Mouse (Mus musculus) layer of hippocampus, adult 9-10 months (tissue): ENCODE data around the gene Hist1h2bk.

ENCODE experiments used
- DNase-seq: peaks from one replicate; pipeline ENCODE4 v3.0.0; 2022; ENCODE audit warnings: low spot score

Gene Hist1h2bk

DNA sequence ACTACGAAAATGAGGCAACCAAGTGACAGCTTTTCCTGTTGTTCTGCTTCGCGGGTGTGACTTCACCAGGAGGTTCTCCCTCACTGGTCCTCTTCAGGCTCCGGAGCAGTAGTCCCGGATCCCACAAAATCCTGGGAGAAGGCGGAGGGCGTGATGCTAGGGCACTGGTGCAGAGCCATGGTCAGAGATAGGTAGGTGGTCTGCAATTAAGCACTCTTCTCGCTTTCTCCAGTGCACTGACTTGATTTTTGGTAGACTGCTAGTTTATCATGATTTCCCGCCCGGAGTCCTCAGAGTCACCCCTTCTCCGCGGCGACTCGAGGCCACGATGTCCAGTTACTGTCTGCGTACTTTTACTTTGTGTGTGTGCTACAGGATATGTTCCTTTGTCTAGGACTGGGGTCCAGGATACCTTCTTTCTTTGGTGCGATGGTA is 21.2 kb upstream of the Hist1h2bk start:
- no peak for DNase-seq

DNA sequence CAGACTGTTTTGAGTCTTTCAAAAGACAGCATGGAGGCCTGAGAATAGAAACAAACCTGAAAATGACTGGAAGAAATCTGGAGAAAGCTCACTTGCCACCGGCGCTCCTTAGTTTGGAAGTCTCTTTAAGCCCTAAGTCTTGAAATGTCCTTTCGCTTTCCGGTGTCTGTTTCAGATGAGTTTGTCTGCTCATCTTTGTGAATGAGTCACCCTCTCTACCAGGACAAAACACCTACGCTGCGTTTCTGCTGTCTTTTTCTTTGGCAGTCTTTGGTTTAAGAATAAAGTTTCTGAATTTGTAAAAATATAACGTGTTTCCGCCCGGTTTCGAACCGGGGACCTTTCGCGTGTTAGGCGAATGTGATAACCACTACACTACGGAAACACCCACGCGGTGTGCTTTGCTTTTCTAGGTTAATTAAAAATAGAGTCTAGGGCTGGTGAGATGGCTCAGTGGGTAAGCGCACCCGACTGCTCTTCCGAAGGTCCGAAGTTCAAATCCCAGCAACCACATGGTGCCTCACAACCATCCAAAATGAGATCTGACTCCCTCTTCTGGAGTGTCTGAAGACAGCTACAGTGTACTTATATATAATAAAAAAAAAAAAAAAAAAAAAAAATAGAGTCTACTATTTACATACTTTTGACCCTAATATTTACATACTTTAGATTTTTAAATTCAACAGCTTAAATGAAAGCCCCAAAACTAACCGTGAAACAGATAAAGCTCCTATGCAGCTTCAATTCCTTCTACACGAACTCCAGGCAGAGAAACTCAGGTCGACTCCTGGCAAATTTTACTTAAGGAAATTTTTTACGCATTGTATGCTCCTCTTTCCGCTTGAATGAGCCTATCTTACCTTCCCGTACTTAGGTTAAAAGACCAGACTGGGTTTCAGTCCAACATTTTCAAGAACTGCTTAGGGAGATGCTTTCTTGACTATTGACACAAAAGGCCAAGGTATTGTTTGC is 19.9 kb upstream of the Hist1h2bk start:
- peak; percentile 69 for DNase-seq

DNA sequence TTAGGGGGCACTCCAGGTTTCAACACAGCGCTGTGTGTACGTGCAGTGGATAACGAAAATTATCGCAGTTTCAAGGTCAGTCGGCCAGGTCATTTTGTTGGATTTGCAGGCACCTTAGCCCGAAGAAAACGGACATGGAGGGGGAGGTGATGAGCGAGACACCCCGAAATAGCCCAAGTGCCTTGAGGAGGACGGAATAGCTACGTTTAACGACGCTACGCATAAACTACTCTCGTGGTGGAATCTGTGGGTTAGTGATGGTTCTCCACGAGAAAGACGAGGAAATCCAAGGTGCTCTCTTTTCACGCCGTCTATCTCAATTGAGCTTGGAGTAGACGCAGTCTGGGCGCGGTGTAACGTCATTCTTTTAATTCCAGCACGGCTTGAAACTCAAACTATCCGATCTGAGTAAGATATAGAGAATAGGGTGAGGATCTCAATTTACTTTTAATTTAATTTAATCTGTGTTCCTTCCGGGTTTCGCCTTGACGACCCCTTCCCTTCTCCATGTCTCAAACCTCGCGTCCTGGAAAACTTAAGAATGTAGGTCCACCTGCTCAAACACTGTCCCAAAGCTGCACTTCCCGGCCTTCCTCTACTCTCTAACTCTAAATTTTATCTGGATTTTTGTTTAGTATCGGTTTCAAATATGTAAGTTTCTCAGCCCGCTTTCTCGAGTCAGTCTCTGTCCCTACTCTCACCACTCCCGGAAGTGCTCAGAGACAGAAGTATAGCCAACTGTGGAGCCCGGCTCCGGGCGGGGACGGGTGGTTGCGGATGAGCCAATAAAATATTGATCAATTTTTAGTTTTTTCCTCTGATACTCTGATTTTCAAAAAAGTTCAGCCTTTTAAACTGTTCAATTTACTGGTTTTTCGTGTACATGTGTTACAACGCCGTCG is 15.5 kb upstream of the Hist1h2bk start:
- DNase-seq, result no peak

DNA sequence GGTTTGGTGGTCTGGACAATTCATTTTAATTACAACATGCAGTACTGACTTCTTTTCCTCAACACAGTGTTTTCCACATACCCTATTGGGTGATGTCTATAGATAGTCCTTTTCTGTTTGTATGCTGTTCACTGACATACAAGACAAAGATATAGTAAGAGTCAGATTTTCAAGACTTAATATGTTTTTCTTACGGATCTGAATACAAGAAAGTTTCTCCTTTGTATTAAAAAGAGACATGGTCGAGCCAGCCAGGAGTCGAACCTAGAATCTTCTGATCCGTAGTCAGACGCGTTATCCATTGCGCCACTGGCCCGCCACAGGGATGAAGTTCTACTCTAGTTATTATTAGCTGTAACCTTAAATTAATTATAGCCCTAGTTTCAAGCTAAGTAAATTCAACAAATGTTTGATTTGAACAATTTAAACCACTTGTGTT is 14.8 kb upstream of the Hist1h2bk start:
- no peak for DNase-seq

DNA sequence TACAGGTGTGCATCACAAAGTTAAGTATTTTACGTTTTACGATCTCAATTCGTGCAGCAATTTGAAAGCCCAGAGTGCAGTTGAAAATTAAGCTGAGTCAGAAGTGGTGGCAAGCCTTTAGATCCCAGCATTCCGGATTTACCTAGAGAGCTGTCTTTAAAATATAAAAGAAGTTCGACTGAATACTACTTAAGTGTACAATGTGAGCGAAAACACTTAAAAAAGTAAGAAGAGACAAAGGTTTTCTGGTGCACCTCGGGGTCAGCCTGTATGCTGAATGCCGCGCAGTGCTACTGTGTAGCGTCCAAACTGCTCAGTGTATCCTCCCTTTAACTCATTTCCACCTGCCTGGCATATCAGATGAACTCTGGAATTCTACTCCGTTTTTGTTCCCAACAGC is 14.1 kb upstream of the Hist1h2bk start:
- no peak for DNase-seq

DNA sequence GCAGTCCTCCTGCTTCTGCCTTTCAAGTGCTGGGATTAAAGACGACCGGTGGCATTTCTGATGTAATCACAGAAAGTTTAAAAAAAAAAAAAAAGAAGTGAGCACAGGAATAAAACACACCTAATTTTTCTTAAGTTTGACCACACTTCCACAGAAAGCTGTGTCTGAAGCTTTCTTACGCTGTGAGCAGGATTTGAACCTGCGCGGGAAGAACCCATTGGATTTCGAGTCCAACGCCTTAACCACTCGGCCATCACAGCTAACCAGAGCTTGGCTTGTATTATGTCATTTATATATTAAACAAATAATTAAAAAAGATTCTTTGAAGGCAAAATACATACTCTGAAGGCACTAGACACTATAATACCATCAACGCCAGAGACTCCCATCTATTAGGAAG is 13.4 kb upstream of the Hist1h2bk start:
- DNase-seq, result no peak

DNA sequence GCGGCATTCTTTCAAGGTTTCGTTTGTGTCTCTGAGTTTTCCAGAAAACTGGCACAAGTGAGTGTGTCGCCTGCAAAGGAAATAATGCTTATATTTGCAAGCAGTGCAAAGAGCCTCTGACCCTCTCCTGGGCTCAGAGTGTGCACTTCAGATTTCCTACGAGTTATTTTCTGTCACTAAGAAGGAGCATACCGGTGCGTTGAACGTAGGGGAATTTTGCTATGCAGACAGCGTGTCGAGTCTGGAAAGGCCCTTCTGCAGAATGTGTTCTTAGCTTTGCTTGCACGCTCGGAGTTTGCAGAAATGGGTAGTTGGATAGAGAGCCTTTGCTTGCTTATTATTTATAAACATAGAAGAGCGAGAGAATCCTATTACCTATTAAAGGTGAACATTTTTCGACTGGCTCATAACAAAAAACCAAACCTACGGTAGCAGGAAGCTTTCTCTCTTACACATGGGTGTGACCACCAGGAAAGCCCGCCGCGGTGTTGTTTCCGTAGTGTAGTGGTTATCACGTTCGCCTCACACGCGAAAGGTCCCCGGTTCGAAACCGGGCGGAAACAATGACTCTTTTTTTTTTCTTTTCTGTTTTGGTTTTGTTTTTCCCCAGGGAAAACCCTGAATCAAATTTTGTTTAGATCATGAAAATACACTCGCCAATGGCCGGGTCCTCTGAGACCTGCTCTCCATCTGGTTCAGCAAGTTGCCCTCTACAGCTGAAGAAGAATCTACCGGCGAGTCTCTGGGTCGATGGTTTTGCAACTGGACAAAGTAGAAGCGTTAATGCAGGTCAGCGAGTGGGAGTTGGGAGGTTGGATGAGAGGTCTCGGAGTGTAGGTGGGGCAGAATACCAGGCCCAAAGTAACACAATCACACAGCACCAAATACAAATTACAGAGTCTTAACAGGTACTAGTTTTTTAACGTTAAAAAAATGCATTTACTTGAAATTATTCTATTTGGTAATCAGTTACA is 9.3 kb upstream of the Hist1h2bk start:
- DNase-seq, result peak; percentile 72

DNA sequence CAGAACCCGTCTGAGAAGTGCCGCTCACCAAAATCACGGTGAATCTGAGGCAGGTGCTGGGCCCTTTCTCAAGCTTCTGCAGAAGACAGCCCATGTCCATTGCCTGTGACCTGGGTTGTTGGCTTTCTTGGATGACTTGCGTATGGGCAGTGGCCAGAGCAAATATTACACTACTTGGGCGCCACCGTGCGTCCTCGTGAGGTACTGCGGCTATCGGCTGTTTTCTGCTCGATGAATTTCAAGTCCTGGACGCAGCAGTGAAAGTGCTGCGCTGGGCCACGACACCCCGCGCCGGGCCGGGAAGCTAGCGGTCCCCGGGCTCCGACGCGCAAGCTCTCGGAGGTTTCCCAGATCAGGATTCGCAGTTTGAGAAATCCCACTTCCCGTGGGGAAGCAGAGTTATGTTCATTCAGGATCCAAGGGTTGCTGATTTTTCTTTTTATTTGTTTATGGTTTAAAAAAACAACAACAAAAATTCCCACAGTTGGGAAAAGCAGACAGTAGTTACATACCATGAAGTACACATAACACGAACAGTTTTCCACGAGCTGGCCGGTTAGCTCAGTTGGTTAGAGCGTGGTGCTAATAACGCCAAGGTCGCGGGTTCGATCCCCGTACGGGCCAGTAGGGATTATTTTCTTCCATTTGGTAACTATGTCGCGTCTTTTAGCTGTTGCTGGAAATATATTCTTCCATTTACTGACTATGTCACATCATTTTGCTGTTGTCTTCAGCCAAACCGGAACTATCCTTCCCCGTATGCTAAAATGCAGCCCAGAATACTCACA is 6.8 kb upstream of the Hist1h2bk start:
- DNase-seq, result peak; percentile 97

DNA sequence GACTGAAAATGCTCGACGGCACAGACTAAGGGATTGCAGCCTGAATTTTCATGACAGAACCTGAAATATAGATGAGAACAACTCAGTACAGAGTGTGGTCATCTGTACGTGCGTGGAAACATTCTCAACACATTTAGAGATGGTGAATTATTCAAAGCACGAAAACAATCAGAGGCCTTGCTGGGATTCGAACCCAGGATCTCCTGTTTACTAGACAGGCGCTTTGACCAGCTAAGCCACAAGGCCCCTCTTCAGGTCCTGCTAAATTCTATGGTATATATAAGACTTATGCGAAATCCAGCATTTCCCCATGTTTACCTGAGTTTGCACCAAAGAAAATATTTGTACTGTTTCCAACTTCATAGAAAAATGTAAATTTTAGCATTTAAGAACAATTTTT is 5.7 kb upstream of the Hist1h2bk start:
- no peak for DNase-seq

DNA sequence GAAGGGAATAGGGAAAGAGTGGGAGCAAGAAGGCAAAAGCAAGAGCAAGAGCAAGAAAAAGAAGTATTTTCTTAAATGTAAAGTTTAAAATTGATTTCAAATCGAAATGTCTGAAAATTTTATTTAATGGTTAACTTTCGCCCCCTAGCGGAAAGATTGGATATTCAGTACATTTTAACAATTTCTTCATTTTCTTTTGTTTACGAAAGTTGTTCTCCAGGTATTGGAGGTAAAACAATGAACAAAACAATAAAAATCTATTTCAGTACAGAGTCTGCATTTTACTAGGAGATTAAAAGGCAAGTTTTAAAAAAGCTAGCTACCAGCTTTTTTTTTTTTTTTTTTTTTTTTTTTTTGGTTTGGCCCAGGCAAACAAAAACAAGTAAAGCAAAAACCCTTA is 5.2 kb upstream of the Hist1h2bk start:
- no peak for DNase-seq

DNA sequence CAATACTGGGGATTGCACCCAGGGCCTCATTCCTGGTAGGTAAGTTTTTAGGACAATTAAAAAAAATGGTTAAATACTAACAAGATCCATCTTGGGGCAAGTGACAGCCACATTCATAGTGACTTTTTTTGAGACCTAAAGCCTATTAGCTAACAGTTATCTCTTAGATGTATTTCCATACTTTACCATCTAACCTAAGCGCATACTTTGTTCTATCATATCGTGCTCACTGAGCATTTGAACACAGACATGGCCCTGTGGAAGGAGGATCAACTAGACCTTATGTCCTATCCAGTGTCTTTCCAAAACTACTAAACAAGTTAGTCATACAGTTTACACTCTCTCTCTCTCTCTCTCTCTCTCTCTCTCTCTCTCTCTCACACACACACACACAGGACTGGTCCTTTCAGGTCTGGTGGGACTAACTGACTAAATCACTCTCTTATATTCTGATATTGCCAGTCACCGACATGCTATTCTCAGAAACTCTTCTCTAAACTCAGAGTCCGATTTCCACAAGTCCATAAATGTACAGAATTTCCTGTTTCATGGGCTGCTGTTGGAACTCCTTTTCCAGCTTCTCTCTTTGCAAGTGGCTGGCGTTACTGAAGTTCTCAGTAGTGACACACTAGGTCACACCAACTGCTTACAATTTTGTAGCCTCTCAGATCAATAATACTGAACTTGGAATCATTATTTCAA is 1.8 kb upstream of the Hist1h2bk start:
- DNase-seq, result no peak

DNA sequence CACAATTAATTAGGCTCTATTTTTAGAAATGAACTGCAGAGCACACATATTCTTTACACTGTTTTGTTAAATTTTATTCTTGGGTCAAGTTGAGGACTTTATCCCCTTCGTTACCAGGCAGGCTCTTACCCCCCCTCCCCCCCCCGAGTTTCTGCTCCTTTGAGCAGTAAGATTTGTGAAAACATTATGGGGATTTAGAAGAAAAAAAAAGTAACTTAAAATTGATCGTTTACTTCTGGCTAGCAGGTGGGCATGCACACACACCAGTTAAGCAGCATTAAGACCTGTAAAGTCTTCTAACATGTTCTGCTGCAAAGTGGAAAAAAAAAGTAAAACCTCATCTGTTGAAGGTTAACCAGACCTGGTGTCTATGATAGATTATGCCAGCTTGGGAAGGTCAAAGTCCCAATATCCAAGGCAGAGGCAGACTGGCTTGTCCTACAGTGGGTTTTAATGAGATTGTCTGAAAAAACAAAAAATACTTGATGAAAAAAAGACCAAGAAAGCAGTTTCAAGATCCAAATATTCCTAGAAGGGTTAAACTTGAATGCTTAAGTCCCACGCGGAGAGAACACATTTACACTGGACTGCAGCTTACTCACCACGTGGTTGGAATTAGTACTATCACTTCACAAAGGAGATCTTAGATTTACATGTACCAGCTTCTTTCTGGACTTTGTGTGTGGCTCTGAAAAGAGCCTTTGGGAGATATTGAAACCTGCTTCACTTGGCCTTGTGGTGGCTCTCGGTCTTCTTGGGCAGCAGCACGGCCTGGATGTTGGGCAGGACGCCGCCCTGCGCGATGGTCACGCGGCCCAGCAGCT is 1.0 kb upstream of the Hist1h2bk start:
- DNase-seq, result no peak

DNA sequence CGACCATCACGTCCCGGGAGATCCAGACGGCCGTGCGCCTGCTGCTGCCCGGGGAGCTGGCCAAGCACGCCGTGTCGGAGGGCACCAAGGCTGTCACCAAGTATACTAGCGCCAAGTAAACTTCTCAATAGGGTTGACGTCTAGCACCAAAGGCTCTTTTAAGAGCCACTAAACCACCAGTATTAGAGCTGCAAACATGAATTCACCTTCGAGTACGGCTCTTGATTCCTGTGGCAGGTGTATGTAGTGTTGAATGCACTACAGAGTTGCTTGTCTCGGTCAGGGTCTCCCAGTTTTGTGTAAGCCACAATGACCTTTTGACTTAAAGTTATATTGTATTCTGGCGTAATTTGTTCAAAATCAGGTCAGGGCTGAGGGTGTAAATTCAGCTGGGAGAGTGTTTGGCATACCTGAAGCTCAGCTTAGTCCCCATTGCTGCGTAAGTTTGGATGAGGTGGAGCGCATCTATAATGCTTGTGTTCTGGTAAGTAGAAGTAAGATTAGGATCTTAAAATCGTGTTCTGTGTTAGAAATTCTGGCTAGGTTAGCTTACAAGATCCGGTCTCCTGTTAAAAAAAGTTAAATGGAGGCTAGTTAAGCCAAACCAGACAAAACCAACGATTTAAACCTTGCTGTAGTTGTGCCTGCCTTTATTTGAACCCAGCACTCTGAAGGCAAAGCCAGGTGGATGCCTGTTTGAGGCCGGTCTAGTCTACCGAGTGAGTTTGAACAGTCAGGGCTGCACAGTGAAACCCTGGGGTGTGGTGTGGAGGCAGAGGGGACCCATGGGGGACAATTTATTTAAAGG is 683 bp downstream of the Hist1h2bk start:
- no peak for DNase-seq

DNA sequence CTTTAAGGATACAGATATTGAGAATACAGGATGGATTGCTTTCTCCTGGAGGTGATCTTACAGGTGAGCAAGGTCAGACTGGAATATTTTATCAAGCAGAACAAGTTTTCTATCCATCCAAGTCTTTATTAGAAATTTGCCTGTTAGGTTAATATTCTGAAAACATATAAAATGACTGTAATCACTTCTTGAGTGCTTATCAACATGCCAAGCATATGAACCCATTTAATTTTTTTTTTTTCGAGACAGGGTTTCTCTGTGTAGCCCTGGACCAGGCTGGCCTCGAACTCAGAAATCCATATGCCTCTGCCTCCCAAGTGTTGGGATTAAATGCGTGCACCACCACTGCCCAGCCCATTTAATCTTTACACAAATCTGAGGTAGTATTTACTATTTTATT is 1.3 kb downstream of the Hist1h2bk start:
- DNase-seq, result no peak

DNA sequence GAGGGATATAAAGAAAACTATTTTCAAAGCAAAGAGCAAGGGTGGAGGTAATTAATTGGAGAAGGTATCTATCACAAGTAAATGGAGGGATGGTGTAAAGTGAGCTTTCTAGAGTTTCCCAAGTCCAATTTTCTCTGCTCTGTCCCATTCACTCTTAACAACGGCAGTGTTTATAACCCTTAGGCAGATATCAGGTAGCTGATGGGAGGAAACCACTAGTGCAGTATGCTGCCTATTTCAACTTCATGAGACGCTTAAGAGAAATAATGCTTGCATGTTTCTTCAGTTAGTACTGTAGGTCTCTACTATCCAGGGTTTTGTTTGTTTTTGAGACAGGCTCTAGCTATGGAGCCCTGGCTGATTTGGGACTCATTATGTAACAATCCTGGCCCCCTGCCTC is 1.7 kb downstream of the Hist1h2bk start:
- DNase-seq, result no peak

DNA sequence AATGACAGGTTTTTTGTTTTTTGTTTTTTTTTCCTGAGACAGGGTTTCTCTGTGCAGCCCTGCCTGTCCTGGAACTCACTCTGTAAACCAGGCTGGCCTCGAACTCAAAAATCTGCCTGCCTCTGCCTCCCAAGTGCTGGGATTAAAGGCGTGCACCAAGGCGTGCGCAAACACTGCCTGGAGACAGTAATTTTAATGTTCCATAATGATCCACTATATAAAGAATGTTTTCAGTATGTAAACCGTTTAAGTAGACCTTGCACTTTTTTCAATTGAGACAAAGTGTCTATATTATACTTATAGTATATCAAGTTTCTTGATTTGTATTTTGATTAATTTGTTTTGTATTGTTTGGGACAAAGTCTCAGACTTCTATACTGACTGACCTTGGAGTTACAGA is 3.7 kb downstream of the Hist1h2bk start:
- no peak for DNase-seq

DNA sequence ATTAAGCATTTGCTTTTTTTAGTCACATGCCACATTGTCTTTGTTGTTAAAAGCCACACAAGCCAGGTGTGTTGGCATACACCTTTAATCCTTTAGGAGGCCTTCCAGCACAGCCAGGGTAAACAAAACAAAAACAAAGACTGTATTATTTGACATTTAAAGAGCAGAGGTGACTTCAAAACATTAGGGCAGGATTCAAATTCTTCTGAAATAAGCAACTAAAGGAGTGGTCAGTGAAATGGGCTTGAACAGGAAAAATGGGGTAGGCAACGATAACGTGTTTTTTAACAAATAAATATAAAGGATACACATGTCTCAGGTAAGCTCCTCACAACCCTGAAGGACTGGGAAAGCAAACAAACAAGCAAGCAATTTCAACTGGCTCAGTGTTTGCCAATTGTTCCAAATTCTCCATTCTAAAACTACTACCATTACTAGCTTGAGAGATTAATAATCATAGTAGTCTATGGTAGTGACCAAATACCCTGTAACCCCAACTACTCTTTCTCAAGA is 4.3 kb downstream of the Hist1h2bk start:
- no peak for DNase-seq

DNA sequence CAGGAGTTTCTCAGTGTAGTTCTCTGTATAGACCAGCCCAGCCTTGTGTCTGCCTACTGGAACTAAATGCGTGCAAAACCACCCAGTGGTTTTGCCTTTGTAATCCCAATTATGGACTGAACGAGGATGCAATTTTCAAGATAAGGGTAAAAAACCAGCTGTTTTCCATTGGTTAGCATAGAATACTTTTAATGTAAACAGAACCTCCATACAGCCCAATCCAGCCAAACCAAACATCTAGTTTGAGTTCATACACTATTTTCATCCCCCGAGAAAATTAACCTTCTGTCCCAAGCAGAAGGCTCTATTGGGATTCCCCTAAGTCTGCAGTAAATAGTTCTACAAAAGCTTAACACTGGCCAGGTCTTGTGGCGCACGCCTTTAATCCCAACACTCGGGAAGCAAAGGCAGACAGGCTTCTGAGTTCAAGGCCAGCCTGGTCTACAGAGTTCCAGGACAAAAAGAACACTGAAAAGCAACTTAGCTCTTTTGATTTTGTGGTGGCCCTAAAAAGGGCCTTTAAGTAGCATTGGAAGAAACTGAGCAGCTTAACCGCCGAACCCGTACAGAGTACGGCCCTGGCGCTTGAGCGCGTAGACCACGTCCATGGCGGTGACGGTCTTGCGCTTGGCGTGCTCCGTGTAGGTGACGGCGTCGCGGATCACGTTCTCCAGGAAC is 4.9 kb downstream of the Hist1h2bk start:
- DNase-seq, result no peak
